Mouse (Mus musculus): ENCODE data around the gene Map4k5.

Gene Map4k5

DNA sequence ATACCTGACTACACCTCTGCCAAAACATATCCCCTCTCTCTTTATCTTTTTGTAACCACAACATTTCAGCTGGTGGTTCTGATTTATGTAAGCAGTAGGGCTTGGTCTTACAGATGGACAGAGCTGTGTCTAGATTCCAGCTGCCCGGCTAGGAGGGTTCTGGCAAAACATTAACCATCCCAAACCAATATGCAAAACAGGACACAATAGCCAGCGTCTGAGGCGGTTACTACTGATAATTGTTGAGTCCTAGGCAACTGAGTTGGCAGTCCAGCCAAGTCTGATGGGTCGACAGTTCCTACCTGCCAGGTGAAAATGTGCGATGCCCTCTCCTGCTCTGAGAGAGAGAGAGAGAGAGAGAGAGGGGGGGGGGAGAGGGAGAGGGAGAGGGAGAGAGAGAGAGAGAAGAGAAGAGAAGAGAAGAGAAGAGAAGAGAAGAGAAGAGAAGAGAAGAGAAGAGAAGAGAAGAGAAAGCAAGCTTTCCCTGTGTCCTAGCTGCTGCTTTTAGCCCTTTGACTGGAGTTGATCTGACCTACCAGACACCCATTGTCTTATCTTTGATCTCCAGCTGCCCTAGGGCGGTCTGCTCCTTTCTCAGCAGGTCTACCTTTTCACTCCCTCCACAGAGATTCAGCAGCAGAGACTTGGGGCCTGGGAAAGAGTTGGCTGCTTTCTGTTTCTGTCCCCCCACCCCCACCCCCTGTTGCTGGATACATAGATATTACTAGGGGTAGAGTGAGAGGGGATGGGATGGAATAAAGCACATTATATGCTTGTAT, 109.6 kb downstream of the Map4k5 start:
- DNase-seq = no peak

- no peak for DNase-seq
These were observed 110.9 kb downstream of the Map4k5 start for GRCm38 (mm10) chr12:69781935-69782650.

GRCm38 (mm10) chr12:69781480-69781879, 111.5 kb downstream of the Map4k5 start:
- DNase-seq = no peak

- DNase-seq = no peak
These were observed 115.0 kb downstream of the Map4k5 start for GRCm38 (mm10) chr12:69777957-69778356.

GRCm38 (mm10) chr12:69777341-69777730, 115.7 kb downstream of the Map4k5 start:
- no peak for DNase-seq

- DNase-seq = no peak
These were observed 116.2 kb downstream of the Map4k5 start for GRCm38 (mm10) chr12:69776607-69777340.

DNA sequence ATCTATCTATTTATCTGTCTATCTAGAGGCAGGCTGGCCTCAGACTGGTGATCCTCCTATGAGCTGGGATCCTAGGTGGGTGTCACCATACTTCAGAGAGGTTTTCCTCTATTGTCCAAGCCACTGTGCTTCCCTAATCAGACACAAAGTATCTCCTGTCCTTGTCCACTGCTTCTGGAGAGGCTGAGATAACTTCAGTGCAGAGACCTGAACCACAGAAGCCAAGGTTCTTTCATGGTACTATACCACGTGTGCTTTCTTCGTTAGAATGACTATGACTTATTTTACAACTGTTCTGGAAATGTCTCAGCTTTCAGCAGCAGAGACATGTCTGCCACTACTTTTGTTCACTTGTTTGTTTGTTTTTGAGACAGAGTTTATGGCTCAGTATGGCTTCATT, 124.2 kb downstream of the Map4k5 start:
- DNase-seq = no peak

GRCm38 (mm10) chr12:69767476-69768258, 125.3 kb downstream of the Map4k5 start:
- DNase-seq = no peak

DNA sequence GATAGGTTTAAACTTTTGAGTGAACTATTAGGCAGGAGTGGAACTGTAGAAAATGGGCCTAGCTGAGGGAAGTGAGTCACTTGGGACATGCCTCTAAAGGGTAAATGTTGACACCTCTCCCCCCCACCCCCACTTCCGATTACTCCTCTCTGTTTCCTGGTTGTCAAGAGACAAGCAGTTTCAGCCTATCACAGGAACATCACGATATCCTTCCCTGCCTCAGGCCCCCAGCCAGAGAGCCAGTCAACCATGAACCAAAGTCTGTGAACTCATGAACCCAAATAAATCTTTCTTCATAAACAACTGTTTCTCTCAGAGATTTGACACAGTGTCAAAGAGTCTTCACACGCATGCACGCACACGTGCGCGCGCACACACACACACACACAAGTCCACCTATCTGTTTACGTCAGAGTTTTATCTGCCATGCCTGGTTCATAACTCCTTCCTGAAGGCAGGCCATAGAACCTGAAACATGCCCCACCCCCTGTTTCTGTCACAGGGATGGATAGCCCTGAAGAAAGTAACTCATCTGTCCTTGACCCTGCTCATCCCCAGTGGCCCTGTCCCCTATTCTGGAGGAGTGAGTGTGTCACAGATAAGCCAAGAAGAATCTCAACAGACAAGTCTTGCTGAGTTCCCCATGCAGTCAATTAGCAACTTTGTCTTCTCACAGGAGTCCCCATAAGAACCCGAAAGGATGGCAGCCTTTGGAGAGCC, 126.7 kb downstream of the Map4k5 start:
- no peak for DNase-seq

DNA sequence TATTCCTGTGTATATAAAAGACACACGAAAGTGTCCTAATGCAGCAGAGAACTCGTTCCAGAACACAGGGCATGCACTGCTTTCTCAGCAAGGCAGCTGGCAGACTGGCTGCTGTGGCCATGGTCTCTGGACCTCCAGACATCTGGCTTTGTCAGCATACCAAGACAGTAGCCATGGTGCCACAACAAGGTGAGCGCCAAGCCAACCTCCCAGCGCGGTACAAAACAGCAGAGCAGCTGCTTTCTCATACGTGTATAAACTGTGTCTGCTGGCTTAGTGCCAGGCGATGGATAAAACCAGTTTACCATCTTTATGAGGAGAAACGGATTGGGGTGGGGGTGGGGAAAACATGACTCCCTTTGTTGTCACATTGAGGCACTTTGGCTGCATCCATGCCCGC, 127.5 kb downstream of the Map4k5 start:
- DNase-seq = no peak

GRCm38 (mm10) chr12:69761603-69762002, 131.4 kb downstream of the Map4k5 start:
- DNase-seq = no peak

GRCm38 (mm10) chr12:69760743-69761406, 132.1 kb downstream of the Map4k5 start:
- DNase-seq = no peak

DNA sequence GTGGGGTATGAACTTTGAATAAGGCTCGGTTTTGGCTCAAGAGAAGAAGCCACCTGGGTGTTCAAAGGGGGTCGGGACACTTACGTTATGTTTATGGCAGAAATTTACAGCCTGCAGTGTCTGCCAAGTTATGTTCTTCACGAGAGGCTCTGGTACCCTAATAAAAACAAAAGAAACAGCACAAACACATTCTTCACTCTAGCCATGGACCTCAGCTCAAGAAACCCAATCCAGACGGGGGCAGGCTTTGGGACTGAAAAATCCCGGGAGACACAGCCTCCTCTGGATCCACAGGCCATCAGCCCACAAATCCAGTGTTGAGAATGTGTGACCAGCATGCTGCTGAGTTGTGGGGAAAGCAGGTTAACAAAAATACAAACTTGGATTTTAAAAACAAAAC, 133.0 kb downstream of the Map4k5 start:
- no peak for DNase-seq

DNA sequence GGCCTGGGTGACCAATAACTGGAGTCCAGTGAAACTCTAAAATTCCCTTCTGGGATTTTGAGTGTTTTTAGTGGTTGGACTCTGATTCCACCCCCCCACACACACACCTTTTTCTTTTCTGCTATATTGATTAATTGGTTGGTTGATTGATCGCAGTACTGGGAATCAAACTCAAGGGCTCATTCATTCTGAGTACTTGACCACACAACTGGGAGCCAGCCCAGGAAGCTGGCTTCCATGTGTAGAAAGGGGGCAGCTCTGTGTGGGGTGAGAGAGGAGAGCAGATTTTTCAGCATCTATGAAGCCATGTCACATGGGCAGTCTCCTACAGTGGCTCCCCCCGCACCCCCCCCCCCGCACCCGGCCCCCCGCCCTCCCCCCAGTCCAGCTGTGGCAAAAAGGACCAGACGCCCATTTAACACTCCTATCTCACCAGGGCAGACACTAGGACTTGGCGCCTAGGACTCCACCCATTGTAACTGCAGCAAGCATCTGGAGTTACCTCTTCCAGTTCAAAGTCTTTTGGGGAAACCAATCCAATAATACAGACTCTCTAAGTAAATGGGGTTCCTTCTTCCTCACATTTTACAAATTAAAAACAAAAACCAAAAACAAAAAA, 133.6 kb downstream of the Map4k5 start:
- no peak for DNase-seq

GRCm38 (mm10) chr12:69758221-69759185, 134.5 kb downstream of the Map4k5 start:
- no peak for DNase-seq

GRCm38 (mm10) chr12:69757418-69758141, 135.4 kb downstream of the Map4k5 start:
- peak; percentile 62 for DNase-seq

GRCm38 (mm10) chr12:69756015-69756414, 137.0 kb downstream of the Map4k5 start:
- no peak for DNase-seq

- no peak for DNase-seq
These were observed 139.1 kb downstream of the Map4k5 start for GRCm38 (mm10) chr12:69753936-69754335.

Data from right cerebral cortex, postnatal 14 days (tissue).